Comparison of ENCODE assay signal across 17 mouse cellular contexts in genomic region chr2:4232335-4232734, GRCm38 (mm10).
DNase-seq lines count a peak whose midpoint lies in the region; ATAC-seq and TF ChIP-seq lines count a peak whose summit lies in the region.
"Had no signal": no experiment of that assay in that cellular context is flagged by ENCODE, and none has a peak within 500 bp of the region (broad histone marks: within the 10 kb centered on the region; RNA-seq: fewer than 3 reads in every experiment).

No protein-coding gene starts in this region.

- no peak for DNase-seq in heart, postnatal 4 days
- peak; percentile 71 for DNase-seq in retina, postnatal 1 day
- DNase-seq in retina, embryonic 14.5 days (ENCODE audit: low spot score), result no peak
- no peak for DNase-seq in hindbrain, postnatal 0 days (ENCODE audit: low spot score)
- DNase-seq in left cerebral cortex, postnatal 36 days (ENCODE audit: low spot score in 2 of 2), result no peak
- DNase-seq: adrenal gland, postnatal 36 days; heart, postnatal 36 days; thymus, postnatal 25 days had no signal

- H3K9ac ChIP-seq in heart, embryonic 12.5 days, result no peak overlapping the region
- no peak overlapping the region for H3K9ac ChIP-seq in hindbrain, postnatal 0 days (replicated peaks; ENCODE audit: low read length)
- H3K9ac ChIP-seq in stomach, embryonic 15.5 days, result no peak overlapping the region
- H3K9ac ChIP-seq: embryonic facial prominence, embryonic 15.5 days; liver, embryonic 15.5 days had no signal

- H3K27me3 ChIP-seq in heart, embryonic 12.5 days (replicated peaks), result no peaks in the 10 kb centered on the region
- H3K27me3 ChIP-seq in hindbrain, postnatal 0 days (ENCODE audit: insufficient read depth, low read length), result no peaks in the 10 kb centered on the region
- no peaks in the 10 kb centered on the region for H3K27me3 ChIP-seq in stomach, embryonic 15.5 days (replicated peaks)
- H3K27me3 ChIP-seq: embryonic facial prominence, embryonic 15.5 days; liver, embryonic 15.5 days had no signal

- intact Hi-C loops in left cerebral cortex, postnatal 36 days (cut with DNase I), result no loop called here

- no peaks in the 10 kb centered on the region for H3K9me3 ChIP-seq in heart, embryonic 12.5 days (replicated peaks)
- no peaks in the 10 kb centered on the region for H3K9me3 ChIP-seq in hindbrain, postnatal 0 days (ENCODE audit: low read length)
- no peaks in the 10 kb centered on the region for H3K9me3 ChIP-seq in stomach, embryonic 15.5 days
- H3K9me3 ChIP-seq: embryonic facial prominence, embryonic 15.5 days; G1E; liver, embryonic 15.5 days had no signal

- H3K4me2 ChIP-seq in heart, embryonic 12.5 days, result peak overlapping the region; percentile 51; the same call in 1 of the 2 replicates
- H3K4me2 ChIP-seq in hindbrain, postnatal 0 days (ENCODE audit: low read depth, low read length), result peak overlapping the region; percentile 19
- 0 out of 2 replicates have a peak overlapping the region, but pooled peaks have one; percentile 29 for H3K4me2 ChIP-seq in stomach, embryonic 15.5 days
- H3K4me2 ChIP-seq: embryonic facial prominence, embryonic 15.5 days; liver, embryonic 15.5 days had no signal

- WGBS in heart, embryonic 12.5 days, result 52% methylated on average over 3 of the region's 3 CpGs
- WGBS in hindbrain, postnatal 0 days, result 15% methylated on average over 3 of the region's 3 CpGs
- WGBS in stomach, embryonic 15.5 days, result 22% methylated on average over 3 of the region's 3 CpGs

- H3K36me3 ChIP-seq in heart, embryonic 12.5 days, result no peaks in the 10 kb centered on the region
- H3K36me3 ChIP-seq in hindbrain, postnatal 0 days (ENCODE audit: insufficient read depth, low read length), result no peaks in the 10 kb centered on the region
- no peaks in the 10 kb centered on the region for H3K36me3 ChIP-seq in stomach, embryonic 15.5 days
- H3K36me3 ChIP-seq: embryonic facial prominence, embryonic 15.5 days; G1E; liver, embryonic 15.5 days had no signal

- ATAC-seq in heart, embryonic 12.5 days (ENCODE audit: insufficient number of reproducible peaks, low FRiP score), result no peak
- no peak for ATAC-seq in hindbrain, postnatal 0 days
- ATAC-seq in stomach, embryonic 15.5 days (ENCODE audit: insufficient read depth, low FRiP score, low read depth), result no peak
- ATAC-seq in CD4-positive, CD25-positive, alpha-beta regulatory T cell, adult 4 months, result no peak

- no peak for TF ChIP-seq CTCF in hindbrain, postnatal 0 days (IDR thresholded peaks at IDR 0.05; ENCODE audit: low read depth)

- peak overlapping the region; percentile 63; the same call in 1 of the 2 replicates for H3K27ac ChIP-seq in heart, embryonic 12.5 days (ENCODE audit: poor library complexity, severe bottlenecking)
- H3K27ac ChIP-seq in hindbrain, postnatal 0 days, result no peak overlapping the region
- H3K27ac ChIP-seq in stomach, embryonic 15.5 days, result no peak overlapping the region
- H3K27ac ChIP-seq: embryonic facial prominence, embryonic 15.5 days; kidney, postnatal 0 days; liver, embryonic 15.5 days; macrophage had no signal

- H3K4me3 ChIP-seq in heart, embryonic 12.5 days, result no peak overlapping the region
- no peak overlapping the region for H3K4me3 ChIP-seq in hindbrain, postnatal 0 days (ENCODE audit: low read length)
- no peak overlapping the region for H3K4me3 ChIP-seq in stomach, embryonic 15.5 days (replicated peaks)
- H3K4me3 ChIP-seq: embryonic facial prominence, embryonic 15.5 days; liver, embryonic 15.5 days; myocyte had no signal

- peaks cover 28% of the 10 kb centered on the region for H3K4me1 ChIP-seq in heart, embryonic 12.5 days (replicated peaks)
- peaks cover 6% of the 10 kb centered on the region for H3K4me1 ChIP-seq in hindbrain, postnatal 0 days (ENCODE audit: insufficient read depth, low read length)
- H3K4me1 ChIP-seq in stomach, embryonic 15.5 days, result 0 out of 2 replicates have a peak, but pooled peaks cover 7% of the 10 kb centered on the region
- H3K4me1 ChIP-seq: liver, embryonic 15.5 days had no signal
